Mouse (Mus musculus) forebrain, embryonic 10.5 days (tissue): ENCODE data around the gene Gapdh. TPM values are rescaled to one million over a fixed set of nuclear protein-coding genes. Genes with fewer than 3 reads are reported as not detected.

ENCODE experiments used
- DNase-seq: peaks from one replicate; pipeline ENCODE4 v3.0.0-alpha.2; 2017; ENCODE audit warnings: low spot score; ENCODE audit errors: extremely low spot score
- H3K27ac ChIP-seq: fragments of 300-500 bp; sonication (generic); 2 replicates; pipeline ENCODE4 v1.5.1; 2016; ENCODE audit warnings: mild to moderate bottlenecking
- H3K27me3 ChIP-seq: fragments of 300-500 bp; sonication (generic); 2 replicates; pipeline ENCODE4 v1.6.1; 2016; ENCODE audit warnings: mild to moderate bottlenecking; ENCODE audit not compliant: poor library complexity, severe bottlenecking
- H3K36me3 ChIP-seq: fragments of 300-500 bp; sonication (generic); replicated peaks from 2 replicates; pipeline ENCODE4 v1.6.1; 2016; ENCODE audit warnings: mild to moderate bottlenecking, moderate library complexity
- H3K4me1 ChIP-seq: fragments of 300-500 bp; sonication (generic); 2 replicates; pipeline ENCODE4 v1.6.1; 2016
- H3K4me3 ChIP-seq: fragments of 300-500 bp; sonication (generic); 2 replicates; pipeline ENCODE4 v1.5.1; 2016; ENCODE audit warnings: mild to moderate bottlenecking, moderate library complexity
- H3K9me3 ChIP-seq: fragments of 300-500 bp; sonication (generic); 2 replicates; pipeline ENCODE4 v1.6.1; 2016; ENCODE audit warnings: mild to moderate bottlenecking, moderate library complexity
- WGBS: fragments of 180-500 bp; shearing (Covaris S2); methylation state at CpG from one replicate; pipeline ENCODE4 v1.1.7; 2016; 5-methylcytosine and 5-hydroxymethylcytosine counted together
- polyA plus RNA-seq: library from polyadenylated mRNA; unstranded; fragments of >200 nt; fragmentation: Nextera tagmentation; extraction: Ambion mirVana; gene quantifications from 2 replicates; pipeline ENCODE4 v1.2.1, GENCODE M21; 2016

Gene Gapdh
- polyA plus RNA-seq, 1 experiment from 2014 or later: 3,313 TPM

DNA sequence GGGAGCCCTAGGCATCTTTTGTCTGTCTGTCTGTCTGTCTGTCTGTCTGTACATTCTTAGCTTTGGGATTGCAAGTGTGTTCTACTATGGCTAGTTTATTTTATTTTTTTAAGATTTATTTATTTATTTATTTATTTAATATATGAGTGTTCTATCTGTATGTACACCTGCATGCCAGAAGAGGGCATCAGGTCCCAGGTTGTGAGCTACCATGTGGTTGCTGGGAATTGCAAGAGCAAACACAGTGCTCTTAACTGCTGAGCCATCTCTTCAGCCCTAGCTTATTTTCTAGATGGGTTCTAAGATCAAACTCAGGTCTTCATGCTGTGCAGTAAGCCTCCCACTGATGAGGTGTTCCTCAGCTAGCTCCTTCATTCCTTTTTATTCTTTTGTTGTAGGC, 11.7 kb downstream of the Gapdh start:
- Histone ChIP-seq H3K4me3 (no peak overlapping the region), H3K27me3 (no peaks in the 10 kb centered on the region), H3K9me3 (no peaks in the 10 kb centered on the region), H3K36me3 (peaks cover 90% of the 10 kb centered on the region), H3K4me1 (peaks cover 30% of the 10 kb centered on the region), H3K27ac (no peak overlapping the region)
- no peak for DNase-seq

DNA sequence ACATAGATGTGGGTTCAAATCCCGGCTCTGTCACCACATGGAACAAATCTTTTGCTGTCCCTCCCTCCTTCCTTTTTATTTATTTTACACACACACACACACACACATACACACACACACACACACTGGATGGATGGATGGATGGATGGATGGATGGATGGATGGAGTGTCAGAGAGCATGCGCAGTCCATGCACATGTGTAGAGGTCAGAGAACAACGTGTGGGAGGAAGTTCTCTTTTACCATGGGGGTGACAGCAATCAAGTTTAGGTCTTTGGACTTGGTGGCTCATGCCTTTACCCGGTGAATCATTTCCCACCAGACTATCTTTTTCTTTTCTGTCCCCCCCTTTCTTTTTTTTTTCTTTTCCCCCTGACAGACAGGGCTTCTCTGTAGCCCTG, 12.6 kb downstream of the Gapdh start:
- H3K27me3 ChIP-seq: no peaks in the 10 kb centered on the region
- no peak for DNase-seq
- H3K36me3 ChIP-seq: peaks cover 90% of the 10 kb centered on the region
- 95% methylated on average over 4 of the region's 4 CpGs for WGBS
- peaks cover 31% of the 10 kb centered on the region for H3K4me1 ChIP-seq
- no peak overlapping the region for H3K4me3 ChIP-seq
- no peak overlapping the region for H3K27ac ChIP-seq
- H3K9me3 ChIP-seq: no peaks in the 10 kb centered on the region

DNA sequence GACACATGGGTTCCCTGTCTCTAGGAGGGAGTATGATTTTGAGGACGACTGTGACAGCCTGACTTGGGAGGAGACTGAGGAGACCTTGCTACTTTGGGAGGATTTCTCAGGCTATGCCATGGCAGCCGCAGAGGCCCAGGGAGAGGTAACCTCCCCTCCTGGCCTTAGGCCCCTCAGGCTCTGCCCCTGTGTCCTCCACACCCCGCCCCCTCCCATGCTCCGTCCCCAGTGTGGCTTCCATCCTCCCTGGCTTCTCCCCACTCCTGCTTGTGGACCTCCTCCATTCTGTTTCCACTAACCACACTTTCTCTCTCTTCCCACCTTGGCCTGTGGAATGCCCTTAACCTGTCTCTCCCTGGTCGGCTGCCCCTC, 13.3 kb downstream of the Gapdh start:
- H3K9me3 ChIP-seq: no peaks in the 10 kb centered on the region
- H3K4me3 ChIP-seq: no peak overlapping the region
- peaks cover 92% of the 10 kb centered on the region for H3K36me3 ChIP-seq
- H3K4me1 ChIP-seq: peaks cover 37% of the 10 kb centered on the region
- H3K27me3 ChIP-seq: no peaks in the 10 kb centered on the region
- no peak overlapping the region for H3K27ac ChIP-seq
- 87% methylated on average over 5 of the region's 5 CpGs for WGBS
- DNase-seq: no peak

DNA sequence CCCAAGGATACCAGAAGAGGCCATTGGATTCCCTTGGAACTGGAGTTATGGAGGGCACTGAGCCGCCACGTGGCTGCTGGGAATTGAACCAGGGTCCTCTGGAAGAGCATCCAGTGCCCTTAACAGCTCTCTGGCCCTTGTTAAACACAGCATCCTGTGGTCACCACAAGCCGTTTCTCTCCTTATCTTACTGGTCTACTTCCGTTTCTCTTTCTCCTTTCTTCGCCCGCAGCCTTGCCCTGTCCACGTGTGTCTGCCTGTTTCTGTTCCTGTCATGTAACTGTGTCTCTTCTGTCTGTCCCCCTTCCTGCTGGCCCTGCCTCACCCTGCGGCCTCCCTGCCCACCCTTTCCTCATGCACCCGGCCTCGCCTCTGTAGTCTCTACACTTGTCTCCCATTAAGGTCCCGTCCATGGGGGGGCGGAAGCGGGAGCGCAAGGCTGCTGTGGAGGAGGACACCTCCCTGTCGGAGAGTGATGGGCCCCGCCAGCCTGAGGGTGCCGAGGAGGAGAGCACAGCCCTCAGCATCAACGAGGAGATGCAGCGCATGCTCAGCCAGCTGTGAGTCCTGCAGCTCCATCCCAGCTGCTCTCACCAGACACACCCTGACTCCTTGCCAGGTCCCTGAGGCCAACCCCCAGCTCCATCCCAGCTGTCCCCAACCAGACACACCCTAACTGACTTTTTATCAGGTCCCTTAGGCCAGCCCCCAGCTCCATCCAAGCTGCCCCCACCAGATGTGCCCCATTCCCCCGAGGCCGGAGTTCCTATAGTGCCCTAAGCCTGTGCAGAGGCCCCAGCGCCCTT, 13.9 kb downstream of the Gapdh start:
- no peaks in the 10 kb centered on the region for H3K9me3 ChIP-seq
- no peaks in the 10 kb centered on the region for H3K27me3 ChIP-seq
- H3K36me3 ChIP-seq: peaks cover 90% of the 10 kb centered on the region
- H3K27ac ChIP-seq: no peak overlapping the region
- no peak overlapping the region for H3K4me3 ChIP-seq
- WGBS: 92% methylated on average over 22 of the region's 22 CpGs
- DNase-seq: no peak
- H3K4me1 ChIP-seq: peaks cover 37% of the 10 kb centered on the region

DNA sequence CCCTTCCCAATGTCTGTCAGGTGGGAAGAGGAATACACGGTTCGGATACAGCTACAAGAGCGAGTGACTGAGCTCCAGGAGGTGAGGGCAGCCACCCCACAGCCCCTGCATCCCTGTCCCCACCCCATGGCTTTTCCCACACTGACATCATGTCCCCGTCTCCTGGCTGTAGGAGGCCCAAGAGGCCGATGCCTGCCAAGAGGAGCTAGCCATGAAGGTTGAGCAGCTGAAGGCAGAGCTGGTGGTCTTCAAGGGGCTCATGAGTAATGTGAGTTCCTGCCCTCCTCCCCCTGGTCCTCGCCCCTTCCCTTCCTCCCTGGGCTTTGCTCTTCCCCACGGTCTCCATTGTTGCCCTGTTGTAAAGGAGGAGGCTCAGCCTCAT, 16.7 kb downstream of the Gapdh start:
- no peaks in the 10 kb centered on the region for H3K9me3 ChIP-seq
- 79% methylated on average over 7 of the region's 7 CpGs for WGBS
- H3K4me1 ChIP-seq: peaks cover 50% of the 10 kb centered on the region
- peaks cover 70% of the 10 kb centered on the region for H3K36me3 ChIP-seq
- H3K27me3 ChIP-seq: no peaks in the 10 kb centered on the region
- no peak for DNase-seq
- H3K27ac ChIP-seq: 0 out of 2 replicates have a peak overlapping the region, but pooled peaks have one; percentile 11
- H3K4me3 ChIP-seq: 0 out of 2 replicates have a peak overlapping the region, but pooled peaks have one; percentile 6

DNA sequence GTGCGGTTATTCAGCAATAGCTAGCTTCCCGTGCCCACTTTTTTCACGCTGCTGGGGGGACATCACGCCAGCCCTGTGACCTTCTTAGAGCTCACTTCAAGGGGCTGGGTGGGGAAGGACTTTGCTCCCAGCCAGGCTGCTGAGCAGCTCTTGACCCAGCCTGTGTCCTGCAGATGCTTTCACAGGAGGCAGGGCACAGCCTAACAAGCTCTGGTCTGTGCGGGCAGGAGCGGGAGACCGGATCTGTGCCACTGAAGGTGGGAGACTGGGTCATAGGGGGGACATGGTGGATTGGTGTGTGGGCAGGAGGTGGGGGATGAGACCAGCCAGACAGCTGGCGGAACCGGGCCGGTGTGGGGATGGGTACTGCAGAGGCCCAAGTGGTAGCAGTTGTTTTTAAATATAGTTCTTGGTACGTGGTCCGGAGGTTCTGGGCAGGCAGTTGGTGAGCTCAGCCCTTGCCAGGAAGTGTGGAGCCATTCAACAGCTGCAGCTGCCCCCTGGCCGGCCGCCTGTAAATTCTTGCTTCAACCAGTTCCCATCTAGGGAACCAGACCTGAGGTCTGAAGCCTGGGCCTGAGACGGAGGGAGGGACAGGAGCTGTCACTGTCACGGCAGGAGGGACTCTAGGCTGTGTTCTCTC, 17.2 kb downstream of the Gapdh start:
- Histone ChIP-seq H3K4me3 (0 out of 2 replicates have a peak overlapping the region, but pooled peaks have one; percentile 6), H3K4me1 (peaks cover 55% of the 10 kb centered on the region), H3K9me3 (no peaks in the 10 kb centered on the region), H3K27me3 (no peaks in the 10 kb centered on the region), H3K36me3 (peaks cover 73% of the 10 kb centered on the region), H3K27ac (peak overlapping the region; percentile 32)
- WGBS: 86% methylated on average over 16 of the region's 16 CpGs
- DNase-seq: no peak

DNA sequence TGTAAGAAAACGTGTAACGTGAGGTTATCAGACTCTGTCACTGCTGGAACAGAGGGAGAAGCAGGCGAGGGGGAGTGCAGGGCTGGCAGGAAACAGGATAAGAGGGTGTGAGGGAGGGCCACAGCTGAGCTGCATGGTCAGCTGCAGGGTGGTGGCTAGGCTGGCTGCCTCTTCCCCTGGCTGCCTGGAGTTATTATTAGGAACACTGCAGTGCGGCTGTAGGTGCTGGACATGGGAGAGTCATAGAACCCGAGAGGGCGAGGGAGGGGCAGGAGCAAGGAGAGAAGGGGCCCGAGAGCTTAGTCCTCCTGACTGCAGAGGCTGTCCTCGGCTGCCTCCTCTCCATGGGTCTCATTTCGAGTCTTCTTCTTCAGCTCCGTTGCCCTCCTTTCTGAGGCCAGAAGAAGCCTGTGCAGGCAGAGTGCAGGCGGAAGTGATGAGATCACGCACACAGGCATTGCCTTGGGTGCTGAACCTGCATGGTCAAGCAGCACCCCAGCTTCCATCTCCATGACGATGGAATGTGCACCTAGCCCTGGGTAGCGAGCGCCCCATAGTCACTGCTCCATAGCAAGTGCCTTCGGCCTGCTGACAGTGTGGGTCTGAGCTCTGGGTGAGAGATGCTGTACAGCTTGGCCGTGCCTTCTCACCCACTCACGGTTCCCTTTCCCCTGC, 17.9 kb downstream of the Gapdh start:
- peaks cover 58% of the 10 kb centered on the region for H3K4me1 ChIP-seq
- peak overlapping the region; percentile 32 for H3K27ac ChIP-seq
- H3K36me3 ChIP-seq: peaks cover 73% of the 10 kb centered on the region
- DNase-seq: no peak
- H3K9me3 ChIP-seq: no peaks in the 10 kb centered on the region
- WGBS: 77% methylated on average over 18 of the region's 18 CpGs
- H3K4me3 ChIP-seq: 0 out of 2 replicates have a peak overlapping the region, but pooled peaks have one; percentile 0
- no peaks in the 10 kb centered on the region for H3K27me3 ChIP-seq

DNA sequence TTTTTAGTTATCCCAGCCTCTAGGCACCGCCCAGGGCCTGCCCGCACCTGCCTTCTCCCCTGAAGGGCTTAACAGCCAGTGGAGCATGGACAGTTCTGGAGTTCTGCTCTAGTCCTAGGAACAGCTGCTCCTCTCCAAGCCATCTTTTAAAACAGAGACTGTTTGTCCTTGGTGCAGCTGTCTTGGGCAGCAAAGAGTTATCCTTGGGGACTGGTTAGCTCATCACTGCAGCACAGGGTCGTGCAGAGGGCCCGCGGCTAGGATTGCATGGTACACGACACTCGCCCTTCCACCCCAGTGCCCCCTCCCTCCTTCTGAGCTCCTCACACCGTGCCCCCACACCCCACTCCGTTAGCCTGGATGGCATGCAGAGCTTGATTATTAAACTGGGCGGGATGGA, 18.9 kb downstream of the Gapdh start:
- 83% methylated on average over 10 of the region's 10 CpGs for WGBS
- H3K4me1 ChIP-seq: peaks cover 58% of the 10 kb centered on the region

DNA sequence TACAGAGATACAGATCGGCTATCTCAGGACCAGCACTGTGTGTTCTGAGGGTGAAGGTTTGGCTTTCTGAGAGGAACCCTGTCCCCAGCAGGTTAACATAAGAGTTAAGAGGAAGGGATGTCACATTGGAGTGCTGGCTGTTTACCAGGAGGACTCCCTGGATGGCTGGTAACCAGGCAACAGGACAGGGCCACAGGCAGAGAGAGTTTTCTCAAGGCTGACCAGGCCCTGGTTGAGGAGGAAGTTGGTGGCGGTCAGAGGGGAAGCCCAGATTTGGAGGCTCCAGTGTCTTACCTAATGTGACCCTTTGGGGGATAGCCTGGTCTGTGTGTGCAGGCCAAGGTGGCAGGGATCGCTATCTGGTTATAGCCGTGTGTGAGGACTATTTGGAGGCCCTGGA, 19.5 kb downstream of the Gapdh start:
- H3K4me3 ChIP-seq: peak overlapping the region; percentile 65
- H3K27ac ChIP-seq: peak overlapping the region; percentile 40; the same call in 1 of the 2 replicates
- H3K4me1 ChIP-seq: peaks cover 58% of the 10 kb centered on the region

More for the DNA sequence above, 18.9 kb downstream of the Gapdh start:
- peak overlapping the region; percentile 40; the same call in 1 of the 2 replicates for H3K27ac ChIP-seq
- no peaks in the 10 kb centered on the region for H3K9me3 ChIP-seq
- H3K36me3 ChIP-seq: peaks cover 72% of the 10 kb centered on the region
- no peak for DNase-seq
- no peaks in the 10 kb centered on the region for H3K27me3 ChIP-seq
- peak overlapping the region; percentile 65; the same call in 1 of the 2 replicates for H3K4me3 ChIP-seq

DNA sequence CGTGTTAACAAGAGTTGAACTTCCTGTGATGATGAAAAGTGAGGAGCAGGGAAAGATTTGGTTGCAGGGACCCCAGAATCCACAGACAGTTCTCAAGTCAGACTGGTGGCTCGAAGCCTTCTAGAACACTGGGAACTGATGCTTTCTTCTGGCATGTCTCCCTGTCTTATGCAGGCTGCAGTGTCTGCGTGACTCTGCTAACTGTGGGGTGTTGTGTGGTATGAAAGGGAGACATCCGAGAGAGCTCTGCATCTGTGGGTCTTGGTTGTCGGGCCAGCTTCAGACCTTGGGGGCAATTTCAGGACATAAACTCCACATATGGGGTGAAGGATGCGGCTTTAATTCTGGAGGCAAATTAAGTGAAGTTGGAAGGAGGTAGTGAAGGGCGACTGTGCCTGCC, 20.1 kb downstream of the Gapdh start:
- H3K36me3 ChIP-seq: peaks cover 72% of the 10 kb centered on the region
- no peak for DNase-seq
- no peaks in the 10 kb centered on the region for H3K27me3 ChIP-seq
- H3K4me3 ChIP-seq: peak overlapping the region; percentile 65
- H3K9me3 ChIP-seq: no peaks in the 10 kb centered on the region
- peak overlapping the region; percentile 92 for H3K27ac ChIP-seq
- WGBS: 61% methylated on average over 7 of the region's 7 CpGs
- peaks cover 58% of the 10 kb centered on the region for H3K4me1 ChIP-seq

More for the DNA sequence above, 19.5 kb downstream of the Gapdh start:
- WGBS: 94% methylated on average over 4 of the region's 4 CpGs
- Histone ChIP-seq H3K27me3 (no peaks in the 10 kb centered on the region), H3K36me3 (peaks cover 72% of the 10 kb centered on the region), H3K9me3 (no peaks in the 10 kb centered on the region)
- no peak for DNase-seq

DNA sequence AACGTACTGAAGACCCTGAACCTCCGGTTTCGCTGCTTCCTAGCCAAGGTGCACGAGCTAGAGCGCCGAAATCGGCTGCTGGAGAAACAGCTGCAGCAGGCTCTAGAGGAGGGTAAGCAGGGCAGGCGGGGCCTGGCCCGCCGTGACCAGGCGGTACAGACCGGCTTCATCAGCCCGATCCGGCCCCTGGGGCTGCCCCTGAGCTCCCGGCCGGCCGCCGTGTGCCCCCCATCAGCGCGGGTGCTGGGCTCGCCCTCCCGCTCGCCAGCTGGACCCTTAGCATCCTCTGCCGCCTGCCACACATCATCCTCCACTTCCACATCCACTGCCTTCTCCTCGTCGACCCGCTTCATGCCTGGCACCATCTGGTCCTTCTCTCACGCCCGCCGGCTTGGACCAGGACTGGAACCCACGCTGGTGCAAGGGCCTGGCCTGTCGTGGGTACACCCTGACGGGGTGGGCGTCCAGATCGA, 20.8 kb downstream of the Gapdh start:
- Histone ChIP-seq H3K4me1 (peaks cover 58% of the 10 kb centered on the region), H3K4me3 (peak overlapping the region; percentile 65), H3K27ac (peak overlapping the region; percentile 92), H3K9me3 (no peaks in the 10 kb centered on the region), H3K36me3 (peaks cover 72% of the 10 kb centered on the region), H3K27me3 (no peaks in the 10 kb centered on the region)
- WGBS: 2% methylated on average over 35 of the region's 35 CpGs
- no peak for DNase-seq

DNA sequence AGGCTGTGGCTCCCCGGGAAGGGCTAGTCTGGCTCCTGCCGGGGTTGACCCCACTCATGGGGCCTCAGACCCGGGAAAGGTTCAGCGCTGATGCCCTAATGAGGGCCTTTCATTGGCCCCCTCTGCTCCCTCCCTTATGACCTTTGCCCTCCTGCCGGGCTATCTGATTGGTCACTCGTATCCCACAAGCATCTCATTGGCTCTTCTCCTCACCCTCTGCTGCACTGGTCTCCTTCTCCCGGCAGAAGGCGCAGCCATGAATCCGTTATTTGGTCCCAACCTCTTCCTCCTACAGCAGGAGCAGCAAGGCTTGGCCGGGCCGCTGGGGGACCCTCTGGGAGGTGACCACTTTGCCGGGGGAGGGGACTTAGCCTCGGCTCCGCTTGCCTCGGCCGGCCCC, 21.3 kb downstream of the Gapdh start, which contains the start of gene Iffo1:
TSS of gene Iffo1 (plus strand) at position 241 of the 400 bp plus-strand sequence.
- Histone ChIP-seq H3K27me3 (no peaks in the 10 kb centered on the region), H3K27ac (peak within 1 kb of the TSS; percentile 92), H3K4me3 (peak within 1 kb of the TSS; percentile 65), H3K4me1 (peaks cover 58% of the 10 kb centered on the region), H3K9me3 (no peaks in the 10 kb centered on the region), H3K36me3 (peaks cover 74% of the 10 kb centered on the region)
- DNase-seq: peak; percentile 93
- WGBS: 1% methylated on average over 16 of the region's 16 CpGs
